Mouse (Mus musculus): ENCODE measurements around the gene Psmd11. TPM values are rescaled to one million over a fixed set of nuclear protein-coding genes. Genes with fewer than 3 reads are reported as not detected.
A peak's percentile ranks its signal among the peaks of the same experiment; 100 is the strongest.
"Not testable (repeated sequence)": the region's sequence is repeated elsewhere in the genome, so short reads cannot be mapped to it uniquely, and the experiment has no call there.

Psmd11 gene
- polyA plus RNA-seq, 1 experiment from 2014 or later, result 278 TPM

GRCm38 (mm10) chr11:80430366-80430910 lies 2.0 kb downstream of the Psmd11 start:
- no peaks in the 10 kb centered on the region for H3K27me3 ChIP-seq (replicated peaks)
- peaks cover 17% of the 10 kb centered on the region for H3K4me1 ChIP-seq
- ATAC-seq (replicated peaks), result no peak
- peaks cover 24% of the 10 kb centered on the region for H3K36me3 ChIP-seq (replicated peaks)
- no peak overlapping the region for H3K27ac ChIP-seq
- no peak overlapping the region for H3K4me3 ChIP-seq
- WGBS, result 98% methylated on average over 3 of the region's 3 CpGs
- H3K9me3 ChIP-seq, result no peaks in the 10 kb centered on the region
- no peak overlapping the region for H3K9ac ChIP-seq
- H3K4me2 ChIP-seq, result no peak overlapping the region

- H3K36me3 ChIP-seq (replicated peaks), result peaks cover 23% of the 10 kb centered on the region
These were observed 18.5 kb downstream of the Psmd11 start for GRCm38 (mm10) chr11:80446916-80447315.

GRCm38 (mm10) chr11:80449859-80450258 lies 21.4 kb downstream of the Psmd11 start:
- no peaks in the 10 kb centered on the region for H3K4me1 ChIP-seq
- H3K9ac ChIP-seq, result no peak overlapping the region
- WGBS, result 92% methylated on average over 2 of the region's 2 CpGs
- H3K27ac ChIP-seq, result no peak overlapping the region
- ATAC-seq (replicated peaks), result no peak
- peaks cover 21% of the 10 kb centered on the region for H3K36me3 ChIP-seq (replicated peaks)
- no peak overlapping the region for H3K4me2 ChIP-seq
- no peaks in the 10 kb centered on the region for H3K27me3 ChIP-seq (replicated peaks)
- no peaks in the 10 kb centered on the region for H3K9me3 ChIP-seq
- no peak overlapping the region for H3K4me3 ChIP-seq

More at GRCm38 (mm10) chr11:80446916-80447315, 18.5 kb downstream of the Psmd11 start:
- H3K9ac ChIP-seq, result no peak overlapping the region
- H3K27ac ChIP-seq, result no peak overlapping the region
- H3K27me3 ChIP-seq (replicated peaks), result no peaks in the 10 kb centered on the region
- ATAC-seq (replicated peaks), result no peak
- no peak overlapping the region for H3K4me3 ChIP-seq
- no peak overlapping the region for H3K4me2 ChIP-seq
- no peaks in the 10 kb centered on the region for H3K4me1 ChIP-seq
- H3K9me3 ChIP-seq, result no peaks in the 10 kb centered on the region
- 97% methylated on average over 3 of the region's 3 CpGs for WGBS

GRCm38 (mm10) chr11:80452242-80452641 lies 23.8 kb downstream of the Psmd11 start:
- WGBS, result 91% methylated on average over 3 of the region's 3 CpGs
- no peak overlapping the region for H3K4me3 ChIP-seq
- no peaks in the 10 kb centered on the region for H3K27me3 ChIP-seq (replicated peaks)
- no peak overlapping the region for H3K4me2 ChIP-seq
- peaks cover 11% of the 10 kb centered on the region for H3K36me3 ChIP-seq (replicated peaks)
- no peak for ATAC-seq (replicated peaks)
- no peaks in the 10 kb centered on the region for H3K9me3 ChIP-seq
- H3K4me1 ChIP-seq, result no peaks in the 10 kb centered on the region
- no peak overlapping the region for H3K9ac ChIP-seq
- no peak overlapping the region for H3K27ac ChIP-seq

GRCm38 (mm10) chr11:80453198-80453597 lies 24.8 kb downstream of the Psmd11 start:
- Histone ChIP-seq H3K4me3 (no peak overlapping the region), H3K9ac (no peak overlapping the region), H3K27me3 (replicated peaks) (no peaks in the 10 kb centered on the region), H3K4me1 (no peaks in the 10 kb centered on the region), H3K4me2 (no peak overlapping the region), H3K27ac (no peak overlapping the region), H3K9me3 (no peaks in the 10 kb centered on the region), H3K36me3 (replicated peaks) (peaks cover 5% of the 10 kb centered on the region; the same call in 1 of the 2 replicates)
- WGBS, result 100% methylated on average over 1 of the region's 1 CpGs
- ATAC-seq (replicated peaks), result no peak

- H3K36me3 ChIP-seq (replicated peaks), result peaks cover 60% of the 10 kb centered on the region
- ATAC-seq (replicated peaks); H3K4me3 ChIP-seq; H3K27ac ChIP-seq; H3K27me3 ChIP-seq (replicated peaks); H3K9ac ChIP-seq; H3K4me2 ChIP-seq; H3K9me3 ChIP-seq; H3K4me1 ChIP-seq: not testable (repeated sequence)
- 90% methylated on average over 4 of the region's 4 CpGs for WGBS
These were observed 35.3 kb downstream of the Psmd11 start for GRCm38 (mm10) chr11:80463605-80464130.

- no peak for ATAC-seq (replicated peaks)
- Histone ChIP-seq H3K36me3 (replicated peaks) (peaks cover 50% of the 10 kb centered on the region), H3K9ac (no peak overlapping the region), H3K4me1 (peaks cover 10% of the 10 kb centered on the region), H3K27me3 (replicated peaks) (no peaks in the 10 kb centered on the region), H3K4me2 (no peak overlapping the region), H3K27ac (no peak overlapping the region), H3K4me3 (no peak overlapping the region), H3K9me3 (no peaks in the 10 kb centered on the region)
- 84% methylated on average over 16 of the region's 16 CpGs for WGBS
These were observed 43.6 kb downstream of the Psmd11 start for GRCm38 (mm10) chr11:80471836-80472605.

- Histone ChIP-seq H3K4me2 (no peak overlapping the region), H3K4me3 (no peak overlapping the region), H3K4me1 (peaks cover 10% of the 10 kb centered on the region), H3K9me3 (no peaks in the 10 kb centered on the region), H3K36me3 (replicated peaks) (peaks cover 33% of the 10 kb centered on the region), H3K27ac (peak overlapping the region; percentile 50; the same call in 1 of the 2 replicates), H3K9ac (no peak overlapping the region), H3K27me3 (replicated peaks) (no peaks in the 10 kb centered on the region)
- ATAC-seq (replicated peaks), result no peak
- 26% methylated on average over 2 of the region's 2 CpGs for WGBS
These were observed 45.8 kb downstream of the Psmd11 start for GRCm38 (mm10) chr11:80474175-80474691.

GRCm38 (mm10) chr11:80474846-80475245 lies 46.4 kb downstream of the Psmd11 start:
- Histone ChIP-seq H3K4me3 (no peak overlapping the region), H3K4me1 (peaks cover 11% of the 10 kb centered on the region), H3K27ac (peak overlapping the region; percentile 50; the same call in 1 of the 2 replicates), H3K36me3 (replicated peaks) (peaks cover 28% of the 10 kb centered on the region), H3K27me3 (replicated peaks) (no peaks in the 10 kb centered on the region), H3K4me2 (no peak overlapping the region), H3K9ac (no peak overlapping the region; the same call in 1 of the 2 replicates), H3K9me3 (no peaks in the 10 kb centered on the region)
- ATAC-seq (replicated peaks), result no peak
- 94% methylated on average over 11 of the region's 11 CpGs for WGBS

GRCm38 (mm10) chr11:80475544-80475943 lies 47.1 kb downstream of the Psmd11 start:
- ATAC-seq (replicated peaks), result no peak
- H3K36me3 ChIP-seq (replicated peaks), result peaks cover 21% of the 10 kb centered on the region; the same call in 1 of the 2 replicates
- H3K4me1 ChIP-seq, result peaks cover 13% of the 10 kb centered on the region
- H3K27me3 ChIP-seq (replicated peaks), result no peaks in the 10 kb centered on the region
- peak overlapping the region; percentile 99 for H3K27ac ChIP-seq
- peak overlapping the region; percentile 98; the same call in 1 of the 2 replicates for H3K9ac ChIP-seq
- H3K4me3 ChIP-seq, result no peak overlapping the region
- no peak overlapping the region for H3K4me2 ChIP-seq
- 79% methylated on average over 9 of the region's 9 CpGs for WGBS
- no peaks in the 10 kb centered on the region for H3K9me3 ChIP-seq

- peak; percentile 89 for ATAC-seq (replicated peaks)
- Histone ChIP-seq H3K36me3 (replicated peaks) (peaks cover 17% of the 10 kb centered on the region; the same call in 1 of the 2 replicates), H3K27me3 (replicated peaks) (no peaks in the 10 kb centered on the region), H3K27ac (peak within 1 kb of the TSS; percentile 99), H3K9me3 (no peaks in the 10 kb centered on the region), H3K4me3 (peak within 1 kb of the TSS; percentile 89), H3K4me2 (peak within 1 kb of the TSS; percentile 85), H3K4me1 (peaks cover 19% of the 10 kb centered on the region), H3K9ac (peak within 1 kb of the TSS; percentile 98)
- under 1% methylated on average over 97 of the region's 116 CpGs for WGBS
These were observed 48.1 kb downstream of the Psmd11 start, which contains the start of gene Cdk5r1 for GRCm38 (mm10) chr11:80476222-80477189. Cdk5r1 (plus strand) TSS chr11:80477023.
